In the genomic region with DNA sequence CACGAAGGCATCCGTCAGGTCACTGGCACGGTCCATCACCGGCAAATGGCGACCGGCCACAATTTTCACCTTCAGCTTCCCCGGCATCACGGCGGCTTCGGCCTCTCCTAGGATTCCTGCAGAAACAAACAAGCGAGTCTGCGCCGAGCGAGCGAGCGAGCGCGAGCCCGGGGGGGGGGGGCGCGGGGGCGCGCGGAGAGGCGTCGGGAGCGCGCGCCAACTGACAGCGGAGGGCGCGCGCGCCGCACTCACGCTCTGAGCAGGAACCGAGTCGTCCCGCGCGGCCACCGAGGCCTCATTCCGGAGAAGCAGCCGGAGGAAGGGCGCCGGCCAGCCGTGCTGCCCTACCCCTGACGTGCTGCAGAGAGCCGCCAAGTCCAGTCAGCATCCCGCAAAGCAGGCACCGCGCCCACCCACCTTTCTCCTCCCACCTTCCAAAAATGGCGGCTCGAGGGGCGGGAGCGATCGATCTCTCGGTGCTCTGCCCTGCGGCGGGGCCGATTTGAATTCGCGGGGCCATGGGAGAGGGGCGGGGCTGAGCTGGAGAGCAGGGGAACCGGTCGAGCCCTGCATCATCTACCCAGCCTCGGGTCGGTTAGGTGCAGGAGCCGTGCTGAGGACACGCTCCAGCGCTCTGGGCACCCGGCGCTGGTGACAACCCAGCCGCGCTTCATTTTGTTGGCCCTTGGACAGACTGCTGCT, we compare ENCODE assay signal across 8 mouse cellular contexts. TPM values are rescaled to one million over a fixed set of nuclear protein-coding genes. Genes with fewer than 3 reads are reported as not detected.
DNase-seq lines count a peak whose midpoint lies in the region; ATAC-seq and TF ChIP-seq lines count a peak whose summit lies in the region.

Gene C2cd5, minus strand, starts transcription at position 461 of the 702 bp plus-strand sequence.

- no peaks in the 10 kb centered on the region for H3K9me3 ChIP-seq in heart, embryonic 14.5 days (ENCODE audit: control insufficient read depth, low read length)
- H3K9me3 ChIP-seq in liver, embryonic 14.5 days (ENCODE audit: control insufficient read depth, low read length): no peaks in the 10 kb centered on the region
- no peaks in the 10 kb centered on the region for H3K9me3 ChIP-seq in neural tube, embryonic 11.5 days (ENCODE audit: control insufficient read depth, low read length)
- H3K9me3 ChIP-seq in stomach, postnatal 0 days (ENCODE audit: control insufficient read depth, low read length): no peaks in the 10 kb centered on the region

- peak; percentile 88 for DNase-seq in c-Kit-negative CD71-positive TER-119-positive erythroid progenitor cells, embryonic 14.5 days (ENCODE audit: low read depth, low spot score)
- DNase-seq in fibroblast of lung, adult 2 months (ENCODE audit: low read depth): peak; percentile 75
- DNase-seq in kidney, postnatal 25 days: peak; percentile 98
- DNase-seq in liver, embryonic 14.5 days (ENCODE audit: low read depth in 3 of 3, low spot score in 3 of 3): peak; percentile 92 to 93 (median 92)
- DNase-seq in neural tube, embryonic 11.5 days (ENCODE audit: low spot score): peak; percentile 97
- DNase-seq in stomach, postnatal 0 days (ENCODE audit: low spot score): peak; percentile 98

- H3K36me3 ChIP-seq in heart, embryonic 14.5 days (ENCODE audit: control insufficient read depth, insufficient read depth, low read length): peaks cover 14% of the 10 kb centered on the region
- H3K36me3 ChIP-seq in liver, embryonic 14.5 days (replicated peaks; ENCODE audit: control insufficient read depth, insufficient read depth, low read depth): no peaks in the 10 kb centered on the region
- no peaks in the 10 kb centered on the region; the same call in 1 of the 2 replicates for H3K36me3 ChIP-seq in neural tube, embryonic 11.5 days (ENCODE audit: control insufficient read depth, insufficient read depth, low read length)
- no peaks in the 10 kb centered on the region for H3K36me3 ChIP-seq in stomach, postnatal 0 days (ENCODE audit: control insufficient read depth, insufficient read depth, low read length)

- peak within 1 kb of the TSS; percentile 90 for H3K9ac ChIP-seq in heart, embryonic 14.5 days (ENCODE audit: low read length)
- H3K9ac ChIP-seq in liver, embryonic 14.5 days (replicated peaks): peak within 1 kb of the TSS; percentile 92
- H3K9ac ChIP-seq in neural tube, embryonic 11.5 days (ENCODE audit: low read length): peak within 1 kb of the TSS; percentile 84
- peak within 1 kb of the TSS; percentile 68 for H3K9ac ChIP-seq in stomach, postnatal 0 days (ENCODE audit: low read length)

- peaks cover 0 to 2% of the 10 kb centered on the region in 2 experiments; a peak in 1 of 4 replicates for H3K4me1 ChIP-seq in heart, embryonic 14.5 days (ENCODE audit: control insufficient read depth in 2 of 2, insufficient read depth in 2 of 2, low read length in 2 of 2)
- peaks cover 4 to 14% of the 10 kb centered on the region in 2 experiments; a peak in 3 of 4 replicates for H3K4me1 ChIP-seq in liver, embryonic 14.5 days (replicated peaks; ENCODE audit: control insufficient read depth in 2 of 2, insufficient read depth in 2 of 2, low read length in 1 of 2)
- peaks cover 6% of the 10 kb centered on the region for H3K4me1 ChIP-seq in neural tube, embryonic 11.5 days (ENCODE audit: control insufficient read depth, insufficient read depth, low read length)
- H3K4me1 ChIP-seq in stomach, postnatal 0 days (replicated peaks; ENCODE audit: control insufficient read depth, insufficient read depth): no peaks in the 10 kb centered on the region

- H3K27me3 ChIP-seq in heart, embryonic 14.5 days (ENCODE audit: control insufficient read depth, insufficient read depth, low read length): no peaks in the 10 kb centered on the region
- H3K27me3 ChIP-seq in liver, embryonic 14.5 days (ENCODE audit: control insufficient read depth, insufficient read depth, low read length): no peaks in the 10 kb centered on the region
- no peaks in the 10 kb centered on the region for H3K27me3 ChIP-seq in neural tube, embryonic 11.5 days (ENCODE audit: control insufficient read depth, insufficient read depth, low read length)
- no peaks in the 10 kb centered on the region for H3K27me3 ChIP-seq in stomach, postnatal 0 days (ENCODE audit: control insufficient read depth, insufficient read depth, low read length)

- peak within 1 kb of the TSS; percentile 87 to 93 for H3K27ac ChIP-seq in heart, embryonic 14.5 days (replicated peaks in 1 of 2; ENCODE audit: control insufficient read depth in 1 of 2, insufficient read depth in 1 of 2, low read depth in 2 of 2, low read length in 2 of 2)
- H3K27ac ChIP-seq in liver, embryonic 14.5 days: peak within 1 kb of the TSS; percentile 82
- peak within 1 kb of the TSS; percentile 88 for H3K27ac ChIP-seq in neural tube, embryonic 11.5 days (ENCODE audit: low read depth, low read length)
- H3K27ac ChIP-seq in stomach, postnatal 0 days (replicated peaks): peak within 1 kb of the TSS; percentile 87

- whole genome bisulfite sequencing in heart, embryonic 14.5 days: 1% methylated on average over 57 of the region's 75 CpGs
- WGBS in liver, embryonic 14.5 days (ENCODE audit: insufficient replicate concordance): under 1% methylated on average over 57 of the region's 75 CpGs
- WGBS in neural tube, embryonic 11.5 days: 0% methylated on average over 53 of the region's 75 CpGs
- 2% methylated on average over 46 of the region's 75 CpGs for WGBS in stomach, postnatal 0 days

- TF ChIP-seq EP300 in liver, embryonic 14.5 days (IDR thresholded peaks at IDR 0.05; ENCODE audit: low read depth): peak; percentile 58
- TF ChIP-seq EP300 in stomach, postnatal 0 days (optimal IDR thresholded peaks at IDR 0.05): no peak

- peak within 1 kb of the TSS; percentile 90 for H3K4me2 ChIP-seq in heart, embryonic 14.5 days (ENCODE audit: low read length)
- peak within 1 kb of the TSS; percentile 86 for H3K4me2 ChIP-seq in liver, embryonic 14.5 days (ENCODE audit: low read depth)
- H3K4me2 ChIP-seq in neural tube, embryonic 11.5 days (ENCODE audit: low read depth): peak within 1 kb of the TSS; percentile 82
- peak within 1 kb of the TSS; percentile 77 for H3K4me2 ChIP-seq in stomach, postnatal 0 days (replicated peaks; ENCODE audit: low read depth)

- H3K4me3 ChIP-seq in heart, embryonic 14.5 days (ENCODE audit: control insufficient read depth in 1 of 2, insufficient read depth in 1 of 2, low read depth in 1 of 2, low read length in 2 of 2): peak within 1 kb of the TSS; percentile 74 to 89
- H3K4me3 ChIP-seq in liver, embryonic 14.5 days (ENCODE audit: insufficient read depth in 1 of 2, low read depth in 2 of 2, low read length in 2 of 2): peak within 1 kb of the TSS; percentile 76
- H3K4me3 ChIP-seq in neural tube, embryonic 11.5 days (ENCODE audit: low read depth, low read length): peak within 1 kb of the TSS; percentile 91
- H3K4me3 ChIP-seq in stomach, postnatal 0 days (ENCODE audit: low read depth, low read length): peak within 1 kb of the TSS; percentile 73

- ATAC-seq in CD4-positive, CD25-positive, alpha-beta regulatory T cell, adult 4 months: peak; percentile 96
- peak; percentile 99 for ATAC-seq in heart, embryonic 14.5 days (ENCODE audit: insufficient number of reproducible peaks, insufficient read depth, low FRiP score, low read depth)
- peak; percentile 97 for ATAC-seq in liver, embryonic 14.5 days (ENCODE audit: insufficient read depth)
- ATAC-seq in neural tube, embryonic 11.5 days (ENCODE audit: insufficient read depth, low FRiP score, low TSS enrichment): peak; percentile 97
- ATAC-seq in stomach, postnatal 0 days (ENCODE audit: low FRiP score, low TSS enrichment): peak; percentile 99

- no peak for TF ChIP-seq CTCF in liver, embryonic 14.5 days (IDR thresholded peaks at IDR 0.05; ENCODE audit: low read depth)
- no peak for TF ChIP-seq CTCF in stomach, postnatal 0 days (IDR thresholded peaks at IDR 0.05; ENCODE audit: low read depth)

RNA-seq across cellular contexts. Expression of gene C2cd5, which starts in this region (rescaled TPM):
- polyA plus RNA-seq in CD4-positive, CD25-positive, alpha-beta regulatory T cell, adult 4 months (2017; shearing (Covaris generic)): 100 to 1,000 TPM in 1 of 2 experiments, 10 to 100 TPM in 1; 68.3 to 103 TPM
- 20.7 and 22.4 TPM in 2 replicates for polyA plus RNA-seq in heart, embryonic 14.5 days (2014; fragmentation: Nextera tagmentation; extraction: Ambion mirVana)
- 12.2 and 16.5 TPM in 2 replicates for polyA plus RNA-seq in liver, embryonic 14.5 days (2012; rRNA removed)
- 14.1 and 14.4 TPM in 2 replicates for polyA plus RNA-seq in liver, embryonic 14.5 days (2014; fragmentation: Nextera tagmentation; extraction: Ambion mirVana)
- 32.5 and 34.8 TPM in 2 replicates for polyA plus RNA-seq in neural tube, embryonic 11.5 days (2014; fragmentation: Nextera tagmentation; extraction: Ambion mirVana)
- 7.7 and 8.3 TPM in 2 replicates for polyA plus RNA-seq in stomach, postnatal 0 days (2015; fragmentation: Nextera tagmentation; extraction: Ambion mirVana)

Comparison
In these comparisons a context has a peak if more than half of its experiments do, and no peak if none do; other contexts are left out.
1. Peak in every context shown above with its lines: DNase-seq, ATAC-seq, H3K4me3 ChIP-seq and H3K27ac ChIP-seq.